Mouse (Mus musculus) G1E (cell line): ENCODE results near the gene Acad11.

Experiments used
- CTCF ChIP-seq: IDR thresholded peaks from 2 replicates; pipeline ENCODE4 v1.5.1; 2012; ENCODE audit warnings: low read depth, low read length, inconsistent platforms, mixed read lengths
- GATA1 ChIP-seq: IDR thresholded peaks from 2 replicates; pipeline ENCODE4 v1.6.1; 2012; ENCODE audit warnings: borderline replicate concordance, low read length, inconsistent platforms, mixed read lengths

DNA sequence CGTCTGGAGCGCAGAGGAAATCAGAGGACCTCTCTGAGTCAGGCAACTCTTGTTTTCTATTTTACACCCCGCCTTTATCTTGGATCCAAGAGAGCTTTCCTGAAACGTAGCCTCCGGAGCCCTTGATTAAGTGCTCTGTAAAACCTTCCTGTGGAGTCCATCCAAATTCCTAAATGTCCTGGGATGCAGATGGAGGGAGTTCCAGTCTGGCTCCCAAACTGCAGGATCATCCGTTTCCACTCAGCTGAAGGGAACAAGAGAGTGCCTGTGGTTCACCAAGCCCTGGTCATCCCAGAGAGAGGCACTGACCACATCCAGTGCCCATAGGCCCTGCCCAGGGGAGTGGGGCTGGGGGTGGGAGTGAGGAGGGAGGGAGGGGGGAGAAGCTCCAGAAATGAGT, 39.1 kb downstream of the Acad11 start:
- TF ChIP-seq CTCF (no peak), GATA1 (no peak)
